Mouse (Mus musculus): Measurements from ENCODE around the gene Cela3a. TPM values are rescaled to one million over a fixed set of nuclear protein-coding genes. Genes with fewer than 3 reads are reported as not detected.
A peak's percentile ranks its signal among the peaks of the same experiment; 100 is the strongest.

Cela3a gene
- polyA plus RNA-seq, 1 experiment from 2014 or later, result not detected

- Histone ChIP-seq H3K36me3 (ENCODE audit: control insufficient read depth, insufficient read depth, low read length) (no peaks in the 10 kb centered on the region), H3K9ac (ENCODE audit: low read depth, low read length) (no peak overlapping the region), H3K4me3 (ENCODE audit: low read depth, low read length) (no peak overlapping the region), H3K9me3 (replicated peaks; ENCODE audit: control insufficient read depth, low read length, poor library complexity, severe bottlenecking) (no peaks in the 10 kb centered on the region; the same call in 1 of the 2 replicates), H3K27me3 (ENCODE audit: control insufficient read depth, insufficient read depth, low read depth, low read length) (no peaks in the 10 kb centered on the region), H3K27ac (ENCODE audit: low read length) (no peak overlapping the region), H3K4me1 (ENCODE audit: control insufficient read depth, insufficient read depth, low read length) (peaks cover 3% of the 10 kb centered on the region), H3K4me2 (ENCODE audit: low read length) (no peak overlapping the region)
- 90% methylated on average over 9 of the region's 9 CpGs for WGBS
- no peak for ATAC-seq
Measured at GRCm38 (mm10) chr4:137392874-137393273, 16.7 kb downstream of the Cela3a start.

GRCm38 (mm10) chr4:137391287-137391686, 18.3 kb downstream of the Cela3a start:
- WGBS, result 86% methylated on average over 3 of the region's 3 CpGs
- Histone ChIP-seq H3K9me3 (replicated peaks; ENCODE audit: control insufficient read depth, low read length, poor library complexity, severe bottlenecking) (no peaks in the 10 kb centered on the region; the same call in 1 of the 2 replicates), H3K9ac (ENCODE audit: low read depth, low read length) (no peak overlapping the region), H3K4me1 (ENCODE audit: control insufficient read depth, insufficient read depth, low read length) (peaks cover 6% of the 10 kb centered on the region), H3K27ac (ENCODE audit: low read length) (no peak overlapping the region), H3K4me2 (ENCODE audit: low read length) (no peak overlapping the region), H3K36me3 (ENCODE audit: control insufficient read depth, insufficient read depth, low read length) (no peaks in the 10 kb centered on the region), H3K27me3 (ENCODE audit: control insufficient read depth, insufficient read depth, low read depth, low read length) (no peaks in the 10 kb centered on the region), H3K4me3 (ENCODE audit: low read depth, low read length) (no peak overlapping the region)
- ATAC-seq, result no peak

- H3K27me3 ChIP-seq (ENCODE audit: control insufficient read depth, insufficient read depth, low read depth, low read length), result no peaks in the 10 kb centered on the region
- no peaks in the 10 kb centered on the region for H3K36me3 ChIP-seq (ENCODE audit: control insufficient read depth, insufficient read depth, low read length)
- WGBS, result 91% methylated on average over 4 of the region's 4 CpGs
Measured at GRCm38 (mm10) chr4:137390196-137390595, 19.4 kb downstream of the Cela3a start.

GRCm38 (mm10) chr4:137388983-137389382, 20.6 kb downstream of the Cela3a start:
- Histone ChIP-seq H3K4me2 (ENCODE audit: low read length) (peak overlapping the region; percentile 54), H3K27ac (ENCODE audit: low read length) (no peak overlapping the region; the same call in 1 of the 2 replicates), H3K27me3 (ENCODE audit: control insufficient read depth, insufficient read depth, low read depth, low read length) (no peaks in the 10 kb centered on the region), H3K4me1 (ENCODE audit: control insufficient read depth, insufficient read depth, low read length) (peaks cover 6% of the 10 kb centered on the region), H3K4me3 (ENCODE audit: low read depth, low read length) (peak overlapping the region; percentile 68), H3K9ac (ENCODE audit: low read depth, low read length) (peak overlapping the region; percentile 76; the same call in 1 of the 2 replicates), H3K9me3 (replicated peaks; ENCODE audit: control insufficient read depth, low read length, poor library complexity, severe bottlenecking) (no peaks in the 10 kb centered on the region; the same call in 1 of the 2 replicates), H3K36me3 (ENCODE audit: control insufficient read depth, insufficient read depth, low read length) (no peaks in the 10 kb centered on the region)
- 47% methylated on average over 6 of the region's 6 CpGs for WGBS
- no peak for ATAC-seq

More at GRCm38 (mm10) chr4:137390196-137390595, 19.4 kb downstream of the Cela3a start:
- Histone ChIP-seq H3K4me1 (ENCODE audit: control insufficient read depth, insufficient read depth, low read length) (peaks cover 6% of the 10 kb centered on the region), H3K27ac (ENCODE audit: low read length) (no peak overlapping the region), H3K4me3 (ENCODE audit: low read depth, low read length) (no peak overlapping the region), H3K9me3 (replicated peaks; ENCODE audit: control insufficient read depth, low read length, poor library complexity, severe bottlenecking) (no peaks in the 10 kb centered on the region; the same call in 1 of the 2 replicates), H3K4me2 (ENCODE audit: low read length) (no peak overlapping the region), H3K9ac (ENCODE audit: low read depth, low read length) (no peak overlapping the region)
- ATAC-seq, result no peak

- Histone ChIP-seq H3K9ac (ENCODE audit: low read depth, low read length) (peak overlapping the region; percentile 76), H3K36me3 (ENCODE audit: control insufficient read depth, insufficient read depth, low read length) (no peaks in the 10 kb centered on the region), H3K9me3 (replicated peaks; ENCODE audit: control insufficient read depth, low read length, poor library complexity, severe bottlenecking) (no peaks in the 10 kb centered on the region; the same call in 1 of the 2 replicates), H3K4me1 (ENCODE audit: control insufficient read depth, insufficient read depth, low read length) (peaks cover 6% of the 10 kb centered on the region), H3K4me2 (ENCODE audit: low read length) (peak overlapping the region; percentile 54), H3K27me3 (ENCODE audit: control insufficient read depth, insufficient read depth, low read depth, low read length) (no peaks in the 10 kb centered on the region), H3K27ac (ENCODE audit: low read length) (peak overlapping the region; percentile 83), H3K4me3 (ENCODE audit: low read depth, low read length) (peak overlapping the region; percentile 68)
- ATAC-seq, result peak; percentile 96
- WGBS, result under 1% methylated on average over 46 of the region's 46 CpGs
Measured at GRCm38 (mm10) chr4:137388059-137388794, 21.4 kb downstream of the Cela3a start.

- Histone ChIP-seq H3K9ac (ENCODE audit: low read depth, low read length) (peak overlapping the region; percentile 76), H3K9me3 (replicated peaks; ENCODE audit: control insufficient read depth, low read length, poor library complexity, severe bottlenecking) (no peaks in the 10 kb centered on the region; the same call in 1 of the 2 replicates), H3K4me3 (ENCODE audit: low read depth, low read length) (peak overlapping the region; percentile 68), H3K36me3 (ENCODE audit: control insufficient read depth, insufficient read depth, low read length) (no peaks in the 10 kb centered on the region), H3K4me2 (ENCODE audit: low read length) (peak overlapping the region; percentile 54), H3K27me3 (ENCODE audit: control insufficient read depth, insufficient read depth, low read depth, low read length) (no peaks in the 10 kb centered on the region), H3K4me1 (ENCODE audit: control insufficient read depth, insufficient read depth, low read length) (peaks cover 6% of the 10 kb centered on the region), H3K27ac (ENCODE audit: low read length) (peak overlapping the region; percentile 83)
- ATAC-seq, result no peak
- WGBS, result under 1% methylated on average over 20 of the region's 20 CpGs
Measured at GRCm38 (mm10) chr4:137387482-137388058, 22.0 kb downstream of the Cela3a start.

GRCm38 (mm10) chr4:137380702-137381605, 28.6 kb downstream of the Cela3a start:
- no peaks in the 10 kb centered on the region for H3K36me3 ChIP-seq (ENCODE audit: control insufficient read depth, insufficient read depth, low read length)
- no peak overlapping the region for H3K9ac ChIP-seq (ENCODE audit: low read depth, low read length)
- ATAC-seq, result no peak
- no peaks in the 10 kb centered on the region for H3K9me3 ChIP-seq (replicated peaks; ENCODE audit: control insufficient read depth, low read length, poor library complexity, severe bottlenecking)
- WGBS, result 41% methylated on average over 14 of the region's 16 CpGs
- no peak overlapping the region for H3K4me3 ChIP-seq (ENCODE audit: low read depth, low read length)
- H3K27me3 ChIP-seq (ENCODE audit: control insufficient read depth, insufficient read depth, low read depth, low read length), result no peaks in the 10 kb centered on the region; the same call in 1 of the 2 replicates
- H3K4me2 ChIP-seq (ENCODE audit: low read length), result peak overlapping the region; percentile 18; the same call in 1 of the 2 replicates
- peaks cover 2% of the 10 kb centered on the region; the same call in 1 of the 2 replicates for H3K4me1 ChIP-seq (ENCODE audit: control insufficient read depth, insufficient read depth, low read length)
- no peak overlapping the region for H3K27ac ChIP-seq (ENCODE audit: low read length)

- no peak overlapping the region for H3K4me3 ChIP-seq (ENCODE audit: low read depth, low read length)
- WGBS, result 91% methylated on average over 10 of the region's 10 CpGs
Measured at GRCm38 (mm10) chr4:137379713-137380255, 29.8 kb downstream of the Cela3a start.

More at GRCm38 (mm10) chr4:137379713-137380255, 29.8 kb downstream of the Cela3a start:
- no peak for ATAC-seq
- Histone ChIP-seq H3K36me3 (ENCODE audit: control insufficient read depth, insufficient read depth, low read length) (no peaks in the 10 kb centered on the region), H3K27ac (ENCODE audit: low read length) (no peak overlapping the region), H3K27me3 (ENCODE audit: control insufficient read depth, insufficient read depth, low read depth, low read length) (no peaks in the 10 kb centered on the region; the same call in 1 of the 2 replicates), H3K9ac (ENCODE audit: low read depth, low read length) (no peak overlapping the region), H3K4me1 (ENCODE audit: control insufficient read depth, insufficient read depth, low read length) (peaks cover 2% of the 10 kb centered on the region; the same call in 1 of the 2 replicates), H3K9me3 (replicated peaks; ENCODE audit: control insufficient read depth, low read length, poor library complexity, severe bottlenecking) (no peaks in the 10 kb centered on the region), H3K4me2 (ENCODE audit: low read length) (no peak overlapping the region)

Measured in midbrain, embryonic 16.5 days (tissue).